Mouse (Mus musculus) left cerebral cortex, adult 8-10 months (tissue): ENCODE measurements around the gene Sap30. TPM values are rescaled to one million over a fixed set of nuclear protein-coding genes. Genes with fewer than 3 reads are reported as not detected.

Experiments used
- DNase-seq, 2 experiments: peaks; one replicate each; pipeline ENCODE4 v3.0.0; 2022; ENCODE audit warnings: low spot score in 2 of 2
- total RNA-seq, 4 experiments: library from RNA; stranded (reverse); gene quantifications; 2 replicates each; pipeline ENCODE4 v1.2.4; 2022

Gene Sap30
- total RNA-seq, 4 experiments from 2014 or later, result 5.3 to 11.1 (median 8.1) TPM

- no peak for DNase-seq
Observed at GRCm38 (mm10) chr8:57443289-57443688, 44.4 kb downstream of the Sap30 start.

GRCm38 (mm10) chr8:57441556-57441955 lies 46.1 kb downstream of the Sap30 start:
- DNase-seq, result no peak

- DNase-seq, result no peak
Observed at GRCm38 (mm10) chr8:57441131-57441530, 46.5 kb downstream of the Sap30 start.

- no peak for DNase-seq
Observed at GRCm38 (mm10) chr8:57436437-57436796, 51.2 kb downstream of the Sap30 start.

- peak; percentile 24 to 76 for DNase-seq
Observed at GRCm38 (mm10) chr8:57435768-57436436, 51.8 kb downstream of the Sap30 start.

- DNase-seq, result no peak
Observed at GRCm38 (mm10) chr8:57432802-57433201, 54.9 kb downstream of the Sap30 start.

Other genes starting within 250 kb of the Sap30 start
- not detected for gene Hand2, start 166.9 kb downstream of the Sap30 start, total RNA-seq
- 10 to 100 TPM; 36.6 to 53.2 (median 41.0) TPM for gene Scrg1, start 31.9 kb downstream of the Sap30 start, total RNA-seq
- 1 to 10 TPM; 4.7 to 9.3 (median 5.8) TPM for gene Hmgb2, start 24.0 kb upstream of the Sap30 start, total RNA-seq
- 10 to 100 TPM; 10.1 to 12.0 (median 10.4) TPM for gene Galnt7, start 165.2 kb upstream of the Sap30 start, total RNA-seq